Mouse (Mus musculus) left cerebral cortex, adult 8-10 months (tissue): ENCODE data around the gene Asb15. TPM values are rescaled to one million over a fixed set of nuclear protein-coding genes. Genes with fewer than 3 reads are reported as not detected.

Source experiments
- DNase-seq, 2 experiments: peaks; one replicate each; pipeline ENCODE4 v3.0.0; 2022; ENCODE audit warnings: low spot score in 2 of 2
- total RNA-seq, 4 experiments: library from RNA; stranded (reverse); gene quantifications; 2 replicates each; pipeline ENCODE4 v1.2.4; 2022

Gene Asb15
- not detected for total RNA-seq

- DNase-seq: no peak
These were observed at the start of gene Asb15 for GRCm38 (mm10) chr6:24528064-24528243. Asb15 (plus strand) TSS chr6:24528144.

- DNase-seq: no peak
These were observed 41.4 kb upstream of the Asb15 start for GRCm38 (mm10) chr6:24486530-24486929.

GRCm38 (mm10) chr6:24490341-24490740 is 37.6 kb upstream of the Asb15 start:
- DNase-seq: no peak

GRCm38 (mm10) chr6:24504141-24504540 is 23.8 kb upstream of the Asb15 start:
- no peak for DNase-seq

GRCm38 (mm10) chr6:24514552-24515284 is 13.2 kb upstream of the Asb15 start, which contains the start of gene Iqub:
Iqub (minus strand) TSS chr6:24515067.
- peak; percentile 51 to 90 for DNase-seq

- no peak for DNase-seq
These were observed 11.7 kb upstream of the Asb15 start for GRCm38 (mm10) chr6:24516197-24516596.

DNA sequence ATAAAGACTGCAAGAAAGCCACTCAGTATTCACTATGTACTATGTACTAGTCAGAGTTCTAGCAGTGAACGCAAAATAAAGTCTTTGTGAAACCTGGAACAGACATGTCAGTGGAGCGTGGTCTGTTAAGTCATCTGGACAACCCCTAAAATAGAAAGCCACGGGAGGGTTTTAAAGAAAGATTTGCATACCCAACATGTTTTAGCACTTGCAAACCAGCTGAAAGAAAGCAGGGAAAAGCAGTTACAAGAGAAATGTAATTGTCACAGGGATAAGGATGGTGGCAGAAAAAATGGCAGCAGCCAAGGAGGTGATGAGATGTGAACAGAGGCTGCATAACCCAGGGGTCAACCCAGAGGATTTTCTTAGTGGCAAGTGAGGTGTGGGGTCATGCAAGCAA is 2.2 kb upstream of the Asb15 start:
- DNase-seq: no peak

DNA sequence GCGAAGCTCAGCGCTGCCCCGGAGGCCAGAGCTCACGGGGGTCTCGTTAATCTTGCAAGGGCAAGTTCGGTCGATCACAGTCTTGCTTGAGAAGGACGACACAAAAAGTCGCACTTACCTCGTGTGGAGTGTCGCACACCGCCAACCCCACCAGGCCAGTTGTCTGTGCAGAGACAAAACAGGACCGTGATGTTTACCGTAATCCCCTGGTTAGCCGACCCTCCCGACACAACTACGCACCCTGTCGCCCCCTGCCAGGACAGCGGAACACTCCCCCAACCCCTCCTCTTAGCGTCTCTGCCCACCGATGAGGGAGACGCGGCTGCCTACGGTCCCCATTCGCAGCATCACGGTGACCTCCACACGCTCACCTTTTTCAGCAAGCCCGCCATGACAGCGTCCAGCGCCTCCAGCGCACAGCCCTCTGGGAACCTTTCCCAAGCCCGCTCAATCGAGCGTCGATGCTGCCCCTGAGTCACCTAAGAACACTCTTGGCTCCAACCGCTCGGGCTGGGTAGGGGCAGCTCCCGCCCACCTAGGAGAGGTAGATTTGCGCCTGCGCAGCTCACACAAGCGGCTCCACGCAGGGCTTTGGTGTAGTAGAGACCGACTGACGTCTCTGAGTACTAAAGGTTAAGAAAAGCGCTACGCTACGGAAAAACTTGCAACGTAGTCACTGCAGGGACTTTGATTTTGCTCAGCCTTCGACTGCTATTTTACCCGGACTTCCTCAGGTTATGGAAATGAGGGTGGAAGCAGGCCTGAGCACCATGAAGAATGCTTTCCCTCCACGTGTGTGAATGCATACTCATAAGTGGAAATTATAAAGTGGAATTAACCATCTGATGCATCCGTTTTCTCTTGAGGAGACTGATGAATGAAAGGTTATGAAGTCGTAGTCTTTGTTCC is 535 bp upstream of the Asb15 start, which contains the start of gene Ndufa5:
Ndufa5 (minus strand) TSS at position 859 of the 909 bp plus-strand sequence.
- DNase-seq: peak; percentile 72 to 91

DNA sequence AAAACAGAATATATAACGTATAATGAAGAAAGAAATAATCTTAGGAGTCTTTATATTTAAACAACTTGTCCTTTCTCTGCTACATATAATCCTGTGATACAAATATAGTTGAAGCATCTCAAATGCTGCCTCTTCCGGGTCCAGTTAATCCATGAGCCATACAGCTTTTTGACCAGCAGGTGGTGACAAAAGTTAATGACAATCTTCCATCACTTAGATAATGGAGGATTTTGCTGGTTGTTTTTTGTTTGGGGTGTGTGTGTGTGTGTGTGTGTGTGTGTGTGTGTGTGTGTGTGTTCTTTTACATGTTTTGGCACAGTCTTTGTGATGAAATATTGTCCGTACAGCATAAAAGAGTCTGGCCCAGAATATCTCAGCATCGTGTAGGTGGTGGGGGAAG is 2.2 kb downstream of the Asb15 start:
- no peak for DNase-seq

GRCm38 (mm10) chr6:24530711-24531420 is 2.9 kb downstream of the Asb15 start:
- DNase-seq: no peak

GRCm38 (mm10) chr6:24532804-24533203 is 4.9 kb downstream of the Asb15 start:
- no peak for DNase-seq

GRCm38 (mm10) chr6:24538435-24538834 is 10.5 kb downstream of the Asb15 start:
- DNase-seq: no peak

GRCm38 (mm10) chr6:24540106-24540505 is 12.2 kb downstream of the Asb15 start:
- DNase-seq: no peak

- DNase-seq: no peak
These were observed 14.4 kb downstream of the Asb15 start for GRCm38 (mm10) chr6:24542393-24542792.

GRCm38 (mm10) chr6:24543119-24543591 is 15.2 kb downstream of the Asb15 start:
- no peak for DNase-seq

DNA sequence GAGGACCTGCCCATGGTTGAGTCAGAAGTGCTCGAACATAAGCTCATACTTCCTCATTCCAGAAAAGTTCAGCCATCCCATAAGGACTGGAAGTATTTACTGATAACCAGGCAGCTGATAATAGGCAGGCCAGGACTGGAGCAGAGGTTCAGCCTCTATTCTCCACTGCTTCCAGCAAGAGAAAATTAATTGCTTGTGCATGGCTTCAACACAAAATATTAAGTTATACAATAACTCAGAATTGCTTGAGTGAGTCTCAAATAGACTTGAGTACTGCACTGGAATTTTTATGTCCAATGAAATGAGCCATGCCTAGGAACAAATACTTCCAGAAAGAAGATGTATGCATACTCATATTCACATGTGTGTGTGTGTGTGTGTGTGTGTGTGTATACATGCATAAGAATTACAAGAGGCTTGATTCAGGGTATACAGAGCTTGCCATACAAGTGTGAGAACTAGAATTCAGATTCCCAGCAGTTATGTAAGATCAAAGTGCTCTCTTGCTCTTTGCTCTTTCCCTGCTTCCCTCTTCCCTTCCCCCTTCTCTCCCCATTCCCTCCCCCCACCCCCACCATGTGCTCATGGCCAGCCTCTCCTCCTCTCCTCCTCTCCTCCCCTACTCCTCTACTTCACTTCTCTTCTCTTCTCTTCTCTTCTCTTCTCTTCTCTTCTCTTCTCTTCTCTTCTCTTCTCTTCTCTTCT is 18.9 kb downstream of the Asb15 start:
- no peak for DNase-seq

DNA sequence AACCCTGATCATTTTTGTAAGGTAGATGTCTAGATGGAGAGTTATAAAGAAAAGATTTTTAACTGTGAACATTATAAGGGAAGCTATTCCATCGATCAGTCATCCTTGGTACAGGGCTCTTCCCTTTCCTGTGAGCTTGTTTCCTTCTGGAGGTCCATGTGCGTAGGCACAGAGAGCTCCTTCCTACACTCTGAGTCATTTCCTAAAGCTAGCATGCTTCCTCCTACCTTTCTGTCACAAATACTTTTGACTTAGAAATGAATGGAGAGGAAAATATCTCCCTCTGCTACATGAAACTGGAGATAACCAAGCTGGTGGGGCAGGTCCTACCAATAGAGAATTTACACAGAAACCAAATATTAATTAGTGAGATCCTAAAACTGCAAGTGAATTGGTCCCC is 21.9 kb downstream of the Asb15 start:
- DNase-seq: no peak

GRCm38 (mm10) chr6:24552046-24552445 is 24.1 kb downstream of the Asb15 start:
- DNase-seq: no peak

GRCm38 (mm10) chr6:24554427-24555086 is 26.6 kb downstream of the Asb15 start:
- no peak for DNase-seq

DNA sequence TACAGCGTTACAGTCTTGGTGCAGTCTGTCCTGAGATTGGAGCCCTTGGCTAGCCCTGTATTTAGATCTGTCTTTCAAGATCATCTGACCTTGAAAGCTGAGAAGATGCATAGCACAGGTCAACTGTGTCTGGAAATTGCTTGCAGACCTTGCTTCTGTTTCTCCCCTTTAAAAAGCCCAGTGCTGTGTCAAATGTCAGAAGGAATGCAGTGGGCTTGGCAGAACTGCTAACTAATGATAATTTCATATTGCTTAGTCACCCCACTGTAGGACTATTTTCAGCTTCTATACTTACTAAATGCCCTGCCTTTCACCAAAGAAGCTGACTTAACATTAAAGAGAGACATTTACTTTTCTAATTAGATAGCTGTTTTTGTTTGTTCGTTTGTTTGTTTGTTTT is 27.5 kb downstream of the Asb15 start:
- no peak for DNase-seq

DNA sequence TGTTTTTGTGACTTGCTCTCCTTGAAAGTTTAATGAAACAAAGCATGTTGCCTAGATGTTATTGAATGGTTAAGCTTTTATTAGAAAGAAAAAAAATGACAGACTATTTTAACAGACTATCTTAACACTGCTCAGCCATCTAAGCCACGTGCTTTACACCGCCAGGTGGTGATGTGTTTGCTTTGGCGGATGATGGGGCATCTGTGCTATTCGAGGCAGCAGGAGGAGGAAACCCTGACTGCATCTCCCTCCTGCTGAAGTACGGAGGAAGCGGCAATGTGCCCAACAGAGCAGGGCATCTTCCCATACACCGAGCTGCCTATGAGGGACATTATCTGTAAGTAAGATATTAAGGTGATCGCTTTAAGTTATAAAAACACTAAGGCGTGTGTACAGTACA is 36.1 kb downstream of the Asb15 start:
- peak in 1 of 2 experiments; percentile 24 for DNase-seq
